ENCODE assay signal across 23 mouse cellular contexts in the genomic region with DNA sequence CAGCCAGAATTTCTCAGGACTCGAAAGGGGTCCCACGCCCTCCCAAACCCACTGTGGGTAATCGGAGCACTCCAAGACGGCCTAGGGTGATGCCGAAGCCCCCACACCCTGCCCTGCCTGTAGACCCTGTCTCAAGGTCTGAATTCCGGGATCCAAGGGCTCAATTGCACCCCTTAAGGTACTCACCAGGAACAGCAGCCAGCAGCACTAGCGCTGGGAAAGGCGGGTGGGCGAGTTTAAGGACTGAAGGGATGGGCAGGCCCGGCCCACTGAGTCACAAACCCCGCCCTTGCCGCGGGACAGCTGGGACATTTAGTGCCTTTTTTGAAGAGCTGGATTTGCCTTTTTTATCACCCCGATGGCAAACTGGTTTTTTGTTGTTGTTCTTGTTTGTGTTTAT. TPM values are rescaled to one million over a fixed set of nuclear protein-coding genes. Genes with fewer than 3 reads are reported as not detected.
"Had no signal": no experiment of that assay in that cellular context is flagged by ENCODE, and none has a peak within 500 bp of the region (broad histone marks: within the 10 kb centered on the region; RNA-seq: fewer than 3 reads in every experiment).

A gene (minus strand): TSS at position 214 of the 400 bp plus-strand sequence.

- H3K4me2 ChIP-seq: limb, embryonic 15.5 days; liver, embryonic 12.5 days; lung, embryonic 14.5 days; neural tube, embryonic 12.5 days; stomach, embryonic 15.5 days had no signal

- ATAC-seq: liver, embryonic 12.5 days had no signal

- H3K36me3 ChIP-seq: limb, embryonic 15.5 days; liver, embryonic 12.5 days; midbrain, embryonic 10.5 days; neural tube, embryonic 12.5 days; stomach, embryonic 15.5 days had no signal

- H3K4me3 ChIP-seq: left cerebral cortex, adult 2 months; limb, embryonic 15.5 days; liver, embryonic 12.5 days; midbrain, embryonic 10.5 days; myocyte; neural tube, embryonic 12.5 days; stomach, embryonic 15.5 days had no signal

- DNase-seq: kidney, adult 9 months; kidney, postnatal 36 days; lung, embryonic 14.5 days; lung, postnatal 10 days; lung, postnatal 4 days; midbrain, embryonic 14.5 days; retina, postnatal 1 day; right cerebral cortex, postnatal 4 days; spleen, adult 18-20 months; thymus, postnatal 36 days had no signal

- H3K27me3 ChIP-seq: limb, embryonic 15.5 days; neural tube, embryonic 12.5 days; stomach, embryonic 15.5 days had no signal

- H3K9ac ChIP-seq: limb, embryonic 15.5 days; liver, embryonic 12.5 days; lung, embryonic 14.5 days; neural tube, embryonic 12.5 days; stomach, embryonic 15.5 days had no signal

- H3K27ac ChIP-seq: kidney, postnatal 0 days; left cerebral cortex, adult 2 months; limb, embryonic 15.5 days; liver, embryonic 12.5 days; midbrain, embryonic 10.5 days; neural tube, embryonic 12.5 days; stomach, embryonic 15.5 days had no signal

- H3K9me3 ChIP-seq: limb, embryonic 15.5 days; liver, embryonic 12.5 days; midbrain, embryonic 10.5 days; neural tube, embryonic 12.5 days; stomach, embryonic 15.5 days had no signal

- H3K4me1 ChIP-seq: limb, embryonic 15.5 days; liver, embryonic 12.5 days; midbrain, embryonic 10.5 days; neural tube, embryonic 12.5 days; stomach, embryonic 15.5 days had no signal

RNA-seq across cellular contexts. Expression of the gene that starts here (rescaled TPM):
- total RNA-seq: left cerebral cortex, adult 2 months; left cerebral cortex, postnatal 25 days; megakaryocyte, adult 5-6 weeks; neutrophil, adult 5-6 weeks had no signal
- polyA plus RNA-seq: kidney, postnatal 0 days; limb, embryonic 11.5 days; limb, embryonic 15.5 days; liver, embryonic 12.5 days; liver, embryonic 16.5 days; lung, embryonic 14.5 days; midbrain, embryonic 10.5 days; midbrain, embryonic 14.5 days; myocyte; neural tube, embryonic 12.5 days had no signal
